Mouse (Mus musculus) stomach, postnatal 0 days (tissue): Measurements from ENCODE around the gene Bod1l. TPM values are rescaled to one million over a fixed set of nuclear protein-coding genes. Genes with fewer than 3 reads are reported as not detected.
A peak's percentile ranks its signal among the peaks of the same experiment; 100 is the strongest.

ENCODE experiments used
- ATAC-seq: fragments of 200-750 bp; cut with Nextera tagmentation; 2 replicates; pipeline ENCODE4 v1.8.0; 2017; ENCODE audit not compliant: low FRiP score, low TSS enrichment
- DNase-seq: peaks from one replicate; pipeline ENCODE4 v3.0.0-alpha.2; 2016; ENCODE audit warnings: low spot score
- H3K27ac ChIP-seq: fragments of 300-500 bp; sonication (generic); replicated peaks from 2 replicates; pipeline ENCODE4 v1.5.1; 2014; ENCODE audit warnings: mild to moderate bottlenecking, control low read depth
- H3K27me3 ChIP-seq: fragments of 300-500 bp; sonication (generic); 2 replicates; pipeline ENCODE4 v1.6.1; 2014; ENCODE audit warnings: low read length; ENCODE audit not compliant: control insufficient read depth, insufficient read depth
- H3K36me3 ChIP-seq: fragments of 300-500 bp; sonication (generic); 2 replicates; pipeline ENCODE4 v1.6.1; 2014; ENCODE audit warnings: low read length, mixed read lengths; ENCODE audit not compliant: control insufficient read depth, insufficient read depth
- H3K4me1 ChIP-seq: fragments of 300-500 bp; sonication (generic); replicated peaks from 2 replicates; pipeline ENCODE4 v1.6.1; 2014; ENCODE audit warnings: antibody characterized with exemption; ENCODE audit not compliant: control insufficient read depth, insufficient read depth
- H3K4me2 ChIP-seq: fragments of 300-500 bp; sonication (generic); replicated peaks from 2 replicates; pipeline ENCODE4 v1.6.1; 2014; ENCODE audit warnings: low read depth, mild to moderate bottlenecking, control low read depth, moderate library complexity
- H3K4me3 ChIP-seq: fragments of 300-500 bp; sonication (generic); 2 replicates; pipeline ENCODE4 v1.5.1; 2014; ENCODE audit warnings: low read depth, low read length, control low read depth
- H3K9ac ChIP-seq: fragments of 300-500 bp; sonication (generic); 2 replicates; pipeline ENCODE4 v1.6.1; 2014; ENCODE audit warnings: mild to moderate bottlenecking, low read length, control low read depth, mixed read lengths
- H3K9me3 ChIP-seq: fragments of 300-500 bp; sonication (generic); 2 replicates; pipeline ENCODE4 v1.6.1; 2016; ENCODE audit warnings: low read length; ENCODE audit not compliant: control insufficient read depth
- CTCF ChIP-seq: IDR thresholded peaks from 2 replicates; pipeline ENCODE4 v1.5.1; 2016; ENCODE audit warnings: antibody characterized with exemption, low read depth, mild to moderate bottlenecking, moderate library complexity
- EP300 ChIP-seq: optimal IDR thresholded peaks from 2 replicates; pipeline ENCODE3; 2016; ENCODE audit warnings: antibody characterized with exemption
- WGBS: fragments of 180-500 bp; shearing (Covaris S2); extraction: QIAGEN DNeasy Blood & Tissue Kit; methylation state at CpG from one replicate; pipeline ENCODE4 v1.1.7; 2014; 5-methylcytosine and 5-hydroxymethylcytosine counted together
- polyA plus RNA-seq: library from polyadenylated mRNA; unstranded; fragments of >200 nt; fragmentation: Nextera tagmentation; extraction: Ambion mirVana; gene quantifications from 2 replicates; pipeline ENCODE4 v1.2.1, GENCODE M21; 2015

Gene Bod1l
- polyA plus RNA-seq, 1 experiment from 2014 or later, result 11.3 TPM

GRCm38 (mm10) chr5:41765626-41766405 lies 78.3 kb downstream of the Bod1l start:
- Histone ChIP-seq H3K27ac (no peak overlapping the region), H3K36me3 (no peaks in the 10 kb centered on the region), H3K27me3 (peaks cover 31% of the 10 kb centered on the region), H3K4me3 (no peak overlapping the region), H3K4me2 (no peak overlapping the region), H3K9ac (no peak overlapping the region), H3K9me3 (no peaks in the 10 kb centered on the region), H3K4me1 (no peaks in the 10 kb centered on the region)
- TF ChIP-seq CTCF, result no peak
- no peak for TF ChIP-seq EP300
- 15% methylated on average over 14 of the region's 14 CpGs for WGBS
- DNase-seq (no peak), ATAC-seq (no peak)

GRCm38 (mm10) chr5:41763731-41764721 lies 80.1 kb downstream of the Bod1l start, which contains the start of gene Nkx3-2:
Nkx3-2 (minus strand) TSS chr5:41764501.
- peak within 1 kb of the TSS; percentile 49; the same call in 1 of the 2 replicates for H3K27ac ChIP-seq
- under 1% methylated on average over 69 of the region's 79 CpGs for WGBS
- no peaks in the 10 kb centered on the region for H3K36me3 ChIP-seq
- DNase-seq (no peak), ATAC-seq (peak; percentile 70; the same call in 1 of the 2 replicates)
- H3K27me3 ChIP-seq, result peaks cover 34% of the 10 kb centered on the region
- H3K9ac ChIP-seq, result peak within 1 kb of the TSS; percentile 53
- peak within 1 kb of the TSS; percentile 46 for H3K4me3 ChIP-seq
- TF ChIP-seq EP300 (no peak), CTCF (no peak)
- peak within 1 kb of the TSS; percentile 54 for H3K4me2 ChIP-seq
- H3K4me1 ChIP-seq, result no peaks in the 10 kb centered on the region
- no peaks in the 10 kb centered on the region for H3K9me3 ChIP-seq

- ATAC-seq, result peak; percentile 50; the same call in 1 of the 2 replicates
- H3K27me3 ChIP-seq, result peaks cover 37% of the 10 kb centered on the region
- no peak overlapping the region for H3K27ac ChIP-seq
- peak overlapping the region; percentile 46 for H3K4me3 ChIP-seq
- DNase-seq, result no peak
- peak overlapping the region; percentile 53 for H3K9ac ChIP-seq
- peak overlapping the region; percentile 54 for H3K4me2 ChIP-seq
- H3K4me1 ChIP-seq, result no peaks in the 10 kb centered on the region
- 5% methylated on average over 38 of the region's 41 CpGs for WGBS
- H3K9me3 ChIP-seq, result no peaks in the 10 kb centered on the region
- no peak for TF ChIP-seq EP300
- no peaks in the 10 kb centered on the region for H3K36me3 ChIP-seq
Observed at GRCm38 (mm10) chr5:41762947-41763730, 81.0 kb downstream of the Bod1l start.

- Histone ChIP-seq H3K4me3 (peak overlapping the region; percentile 46), H3K4me1 (no peaks in the 10 kb centered on the region), H3K36me3 (no peaks in the 10 kb centered on the region), H3K4me2 (peak overlapping the region; percentile 54), H3K9me3 (no peaks in the 10 kb centered on the region), H3K9ac (no peak overlapping the region), H3K27ac (no peak overlapping the region), H3K27me3 (peaks cover 34% of the 10 kb centered on the region)
- DNase-seq (no peak), ATAC-seq (no peak)
- TF ChIP-seq CTCF (no peak), EP300 (no peak)
- WGBS, result 20% methylated on average over 27 of the region's 27 CpGs
Observed at GRCm38 (mm10) chr5:41762141-41762946, 81.8 kb downstream of the Bod1l start.
